Mouse (Mus musculus): ENCODE results near the gene Fndc3b. TPM values are rescaled to one million over a fixed set of nuclear protein-coding genes. Genes with fewer than 3 reads are reported as not detected.

Gene Fndc3b
- polyA plus RNA-seq, 1 experiment from 2014 or later = 13.2 TPM

GRCm38 (mm10) chr3:27740136-27740535 lies 29.0 kb upstream of the Fndc3b start:
- H3K4me1 ChIP-seq (ENCODE audit: control insufficient read depth, low read depth, low read length) = no peaks in the 10 kb centered on the region
- H3K9ac ChIP-seq (ENCODE audit: low read depth, low read length) = no peak overlapping the region
- no peak for ATAC-seq (ENCODE audit: low read depth)
- no peak overlapping the region for H3K4me3 ChIP-seq (ENCODE audit: low read depth, low read length)
- 67% methylated on average over 7 of the region's 7 CpGs for WGBS (ENCODE audit: insufficient replicate concordance)
- H3K36me3 ChIP-seq (ENCODE audit: control insufficient read depth, insufficient read depth) = no peaks in the 10 kb centered on the region
- no peaks in the 10 kb centered on the region for H3K9me3 ChIP-seq (replicated peaks; ENCODE audit: control insufficient read depth, low read length)
- H3K27ac ChIP-seq (ENCODE audit: low read length) = no peak overlapping the region
- H3K4me2 ChIP-seq (ENCODE audit: low read depth, low read length) = no peak overlapping the region
- H3K27me3 ChIP-seq (ENCODE audit: control insufficient read depth, insufficient read depth, low read depth, low read length) = no peaks in the 10 kb centered on the region

GRCm38 (mm10) chr3:27736180-27736579 lies 25.1 kb upstream of the Fndc3b start:
- Histone ChIP-seq H3K36me3 (ENCODE audit: control insufficient read depth, insufficient read depth) (no peaks in the 10 kb centered on the region), H3K4me2 (ENCODE audit: low read depth, low read length) (no peak overlapping the region), H3K9me3 (replicated peaks; ENCODE audit: control insufficient read depth, low read length) (no peaks in the 10 kb centered on the region), H3K9ac (ENCODE audit: low read depth, low read length) (no peak overlapping the region), H3K4me3 (ENCODE audit: low read depth, low read length) (no peak overlapping the region), H3K27me3 (ENCODE audit: control insufficient read depth, insufficient read depth, low read depth, low read length) (no peaks in the 10 kb centered on the region), H3K27ac (ENCODE audit: low read length) (no peak overlapping the region), H3K4me1 (ENCODE audit: control insufficient read depth, low read depth, low read length) (no peaks in the 10 kb centered on the region)
- ATAC-seq (ENCODE audit: low read depth) = no peak
- WGBS (ENCODE audit: insufficient replicate concordance) = 59% methylated on average over 9 of the region's 9 CpGs

DNA sequence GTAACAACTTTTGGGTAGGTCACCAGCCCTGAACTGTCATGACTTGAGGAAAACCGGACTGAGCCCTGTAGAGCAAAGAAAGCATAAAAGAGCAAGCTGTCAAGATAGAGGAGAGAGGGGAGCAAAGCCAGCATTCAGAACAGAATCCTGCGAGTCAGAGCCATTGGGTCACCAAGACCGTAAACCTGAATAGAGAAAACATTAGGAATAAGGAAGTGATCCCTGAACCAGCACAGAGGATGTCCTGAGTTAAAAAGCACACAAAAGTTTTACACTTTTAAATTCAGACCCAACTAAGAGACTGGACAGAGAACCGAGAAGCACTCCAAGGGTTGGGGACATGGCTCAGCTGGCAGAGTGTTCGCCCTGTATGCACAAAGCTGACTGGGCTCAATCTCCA lies 24.0 kb upstream of the Fndc3b start:
- 46% methylated on average over 5 of the region's 5 CpGs for WGBS (ENCODE audit: insufficient replicate concordance)
- Histone ChIP-seq H3K9ac (ENCODE audit: low read depth, low read length) (no peak overlapping the region), H3K4me2 (ENCODE audit: low read depth, low read length) (no peak overlapping the region), H3K4me1 (ENCODE audit: control insufficient read depth, low read depth, low read length) (no peaks in the 10 kb centered on the region), H3K36me3 (ENCODE audit: control insufficient read depth, insufficient read depth) (no peaks in the 10 kb centered on the region), H3K4me3 (ENCODE audit: low read depth, low read length) (no peak overlapping the region), H3K27ac (ENCODE audit: low read length) (no peak overlapping the region), H3K9me3 (replicated peaks; ENCODE audit: control insufficient read depth, low read length) (no peaks in the 10 kb centered on the region), H3K27me3 (ENCODE audit: control insufficient read depth, insufficient read depth, low read depth, low read length) (no peaks in the 10 kb centered on the region)
- ATAC-seq (ENCODE audit: low read depth) = no peak

DNA sequence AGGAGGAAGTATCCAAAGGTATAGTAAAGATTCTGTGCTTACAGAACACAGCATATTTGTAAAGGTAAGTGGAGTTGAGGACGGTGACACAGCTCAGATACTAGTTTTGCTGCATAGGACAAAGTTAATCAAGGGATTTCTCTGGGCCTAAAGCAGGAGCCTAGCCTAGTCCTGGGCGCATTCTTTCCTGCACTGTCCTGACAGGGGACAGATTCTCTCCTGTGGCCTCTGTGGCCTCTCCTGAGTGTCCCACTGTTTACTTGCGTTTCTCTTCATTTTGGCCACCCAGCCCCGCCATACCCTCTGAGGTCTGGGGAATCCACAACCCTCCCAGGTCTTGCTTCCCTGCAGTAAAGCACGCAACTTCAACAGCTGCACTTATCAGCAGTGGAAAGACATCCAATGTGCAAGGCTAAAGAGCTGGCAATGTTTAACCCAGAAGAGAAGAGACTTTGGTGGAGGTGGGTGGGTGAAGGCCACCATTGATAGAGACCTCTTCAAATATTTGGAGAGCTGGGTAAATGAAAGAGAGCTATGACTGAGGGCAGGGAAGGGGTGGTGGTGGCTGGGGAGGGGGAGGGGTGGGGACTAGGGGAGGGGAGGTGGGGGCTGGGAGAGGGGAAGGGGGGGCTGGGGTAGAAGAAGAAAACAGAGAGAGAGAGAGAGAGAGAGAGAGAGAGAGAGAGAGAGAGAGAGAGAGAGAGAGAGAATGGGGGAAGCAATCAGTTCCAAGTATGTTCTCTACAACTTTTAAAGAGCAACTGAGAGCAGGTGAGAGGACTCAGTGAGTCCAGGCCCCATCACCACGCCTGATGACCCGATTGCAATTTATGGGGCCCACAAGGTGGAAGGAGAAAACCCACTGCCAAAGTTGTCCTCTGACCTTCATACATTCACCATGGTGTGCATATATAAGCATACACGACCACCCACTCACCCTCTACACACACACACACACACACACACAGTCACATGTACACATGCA lies 18.0 kb upstream of the Fndc3b start:
- no peak overlapping the region for H3K9ac ChIP-seq (ENCODE audit: low read depth, low read length)
- ATAC-seq (ENCODE audit: low read depth) = peak; percentile 94
- H3K36me3 ChIP-seq (ENCODE audit: control insufficient read depth, insufficient read depth) = no peaks in the 10 kb centered on the region
- peak overlapping the region; percentile 81 for H3K27ac ChIP-seq (ENCODE audit: low read length)
- no peaks in the 10 kb centered on the region for H3K27me3 ChIP-seq (ENCODE audit: control insufficient read depth, insufficient read depth, low read depth, low read length)
- no peak overlapping the region; the same call in 1 of the 2 replicates for H3K4me2 ChIP-seq (ENCODE audit: low read depth, low read length)
- WGBS (ENCODE audit: insufficient replicate concordance) = 36% methylated on average over 8 of the region's 8 CpGs
- H3K4me3 ChIP-seq (ENCODE audit: low read depth, low read length) = no peak overlapping the region
- no peaks in the 10 kb centered on the region for H3K9me3 ChIP-seq (replicated peaks; ENCODE audit: control insufficient read depth, low read length)
- H3K4me1 ChIP-seq (ENCODE audit: control insufficient read depth, low read depth, low read length) = no peaks in the 10 kb centered on the region; the same call in 1 of the 2 replicates

DNA sequence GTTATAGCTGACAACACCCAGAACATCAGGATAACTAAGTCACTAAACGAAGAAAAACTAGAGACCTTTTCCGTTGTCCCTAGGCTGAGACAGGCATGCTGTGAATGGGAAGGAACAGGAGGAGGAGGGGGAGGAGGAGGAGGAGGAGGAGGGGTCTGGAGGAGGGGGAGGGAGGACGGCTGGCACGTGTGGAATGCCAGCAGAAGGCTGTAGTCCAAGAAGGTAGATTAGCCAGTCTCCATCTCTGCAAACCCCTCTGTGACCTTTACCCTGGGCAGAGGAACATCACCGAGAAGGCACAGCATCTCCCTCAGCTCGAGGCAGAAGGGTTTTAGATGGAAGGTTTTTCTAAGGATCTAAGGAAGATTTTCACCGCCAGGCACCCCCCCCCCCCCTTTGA lies 17.1 kb upstream of the Fndc3b start:
- no peaks in the 10 kb centered on the region for H3K27me3 ChIP-seq (ENCODE audit: control insufficient read depth, insufficient read depth, low read depth, low read length)
- H3K27ac ChIP-seq (ENCODE audit: low read length) = peak overlapping the region; percentile 81
- H3K4me3 ChIP-seq (ENCODE audit: low read depth, low read length) = no peak overlapping the region
- H3K36me3 ChIP-seq (ENCODE audit: control insufficient read depth, insufficient read depth) = no peaks in the 10 kb centered on the region
- no peak for ATAC-seq (ENCODE audit: low read depth)
- no peak overlapping the region for H3K9ac ChIP-seq (ENCODE audit: low read depth, low read length)
- no peaks in the 10 kb centered on the region for H3K9me3 ChIP-seq (replicated peaks; ENCODE audit: control insufficient read depth, low read length)
- WGBS (ENCODE audit: insufficient replicate concordance) = 21% methylated on average over 7 of the region's 7 CpGs
- no peaks in the 10 kb centered on the region; the same call in 1 of the 2 replicates for H3K4me1 ChIP-seq (ENCODE audit: control insufficient read depth, low read depth, low read length)
- no peak overlapping the region for H3K4me2 ChIP-seq (ENCODE audit: low read depth, low read length)

- Histone ChIP-seq H3K36me3 (ENCODE audit: control insufficient read depth, insufficient read depth) (no peaks in the 10 kb centered on the region), H3K4me2 (ENCODE audit: low read depth, low read length) (no peak overlapping the region), H3K4me3 (ENCODE audit: low read depth, low read length) (no peak overlapping the region), H3K27ac (ENCODE audit: low read length) (no peak overlapping the region), H3K9ac (ENCODE audit: low read depth, low read length) (no peak overlapping the region), H3K9me3 (replicated peaks; ENCODE audit: control insufficient read depth, low read length) (no peaks in the 10 kb centered on the region), H3K4me1 (ENCODE audit: control insufficient read depth, low read depth, low read length) (no peaks in the 10 kb centered on the region; the same call in 1 of the 2 replicates), H3K27me3 (ENCODE audit: control insufficient read depth, insufficient read depth, low read depth, low read length) (no peaks in the 10 kb centered on the region)
- 56% methylated on average over 6 of the region's 6 CpGs for WGBS (ENCODE audit: insufficient replicate concordance)
- no peak for ATAC-seq (ENCODE audit: low read depth)
Observed at GRCm38 (mm10) chr3:27725752-27726151, 14.6 kb upstream of the Fndc3b start.

GRCm38 (mm10) chr3:27724208-27724607 lies 13.1 kb upstream of the Fndc3b start:
- no peak overlapping the region for H3K4me2 ChIP-seq (ENCODE audit: low read depth, low read length)

GRCm38 (mm10) chr3:27718829-27719365 lies 7.8 kb upstream of the Fndc3b start:
- no peaks in the 10 kb centered on the region for H3K36me3 ChIP-seq (ENCODE audit: control insufficient read depth, insufficient read depth)
- H3K27me3 ChIP-seq (ENCODE audit: control insufficient read depth, insufficient read depth, low read depth, low read length) = no peaks in the 10 kb centered on the region
- no peaks in the 10 kb centered on the region for H3K4me1 ChIP-seq (ENCODE audit: control insufficient read depth, low read depth, low read length)
- no peaks in the 10 kb centered on the region for H3K9me3 ChIP-seq (replicated peaks; ENCODE audit: control insufficient read depth, low read length)
- H3K9ac ChIP-seq (ENCODE audit: low read depth, low read length) = no peak overlapping the region
- no peak overlapping the region for H3K27ac ChIP-seq (ENCODE audit: low read length)
- ATAC-seq (ENCODE audit: low read depth) = no peak
- 53% methylated on average over 5 of the region's 5 CpGs for WGBS (ENCODE audit: insufficient replicate concordance)
- no peak overlapping the region for H3K4me3 ChIP-seq (ENCODE audit: low read depth, low read length)
- H3K4me2 ChIP-seq (ENCODE audit: low read depth, low read length) = no peak overlapping the region

More at GRCm38 (mm10) chr3:27724208-27724607, 13.1 kb upstream of the Fndc3b start:
- Histone ChIP-seq H3K4me1 (ENCODE audit: control insufficient read depth, low read depth, low read length) (no peaks in the 10 kb centered on the region), H3K27ac (ENCODE audit: low read length) (no peak overlapping the region), H3K4me3 (ENCODE audit: low read depth, low read length) (no peak overlapping the region), H3K36me3 (ENCODE audit: control insufficient read depth, insufficient read depth) (no peaks in the 10 kb centered on the region), H3K9ac (ENCODE audit: low read depth, low read length) (no peak overlapping the region), H3K9me3 (replicated peaks; ENCODE audit: control insufficient read depth, low read length) (no peaks in the 10 kb centered on the region), H3K27me3 (ENCODE audit: control insufficient read depth, insufficient read depth, low read depth, low read length) (no peaks in the 10 kb centered on the region)
- no peak for ATAC-seq (ENCODE audit: low read depth)
- WGBS (ENCODE audit: insufficient replicate concordance) = 41% methylated on average over 8 of the region's 8 CpGs

DNA sequence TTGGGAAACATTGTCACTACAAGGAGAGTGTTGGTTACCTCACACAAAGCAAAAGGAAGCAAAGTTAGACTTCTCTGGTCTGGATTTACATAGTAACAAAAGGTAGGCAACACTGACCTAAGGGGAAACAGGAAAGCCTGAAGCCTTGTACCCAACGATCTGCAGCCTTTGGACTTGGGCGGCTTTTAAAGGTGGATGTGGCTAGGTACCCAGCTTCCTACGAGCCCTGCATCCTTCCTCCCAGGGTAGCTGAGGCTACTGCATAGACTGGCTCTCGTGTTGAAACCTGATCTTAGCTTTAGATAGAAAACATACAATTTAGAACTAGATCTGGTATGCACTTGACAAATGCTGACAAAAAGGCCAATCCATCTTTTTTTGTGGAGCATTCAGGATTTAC lies 2.9 kb upstream of the Fndc3b start:
- H3K9ac ChIP-seq (ENCODE audit: low read depth, low read length) = no peak overlapping the region
- peaks cover 6% of the 10 kb centered on the region for H3K4me1 ChIP-seq (ENCODE audit: control insufficient read depth, low read depth, low read length)
- no peak for ATAC-seq (ENCODE audit: low read depth)
- H3K4me2 ChIP-seq (ENCODE audit: low read depth, low read length) = no peak overlapping the region
- H3K4me3 ChIP-seq (ENCODE audit: low read depth, low read length) = no peak overlapping the region
- H3K27me3 ChIP-seq (ENCODE audit: control insufficient read depth, insufficient read depth, low read depth, low read length) = peaks cover 24% of the 10 kb centered on the region
- no peaks in the 10 kb centered on the region for H3K9me3 ChIP-seq (replicated peaks; ENCODE audit: control insufficient read depth, low read length)
- 35% methylated on average over 4 of the region's 4 CpGs for WGBS (ENCODE audit: insufficient replicate concordance)
- no peak overlapping the region for H3K27ac ChIP-seq (ENCODE audit: low read length)
- H3K36me3 ChIP-seq (ENCODE audit: control insufficient read depth, insufficient read depth) = no peaks in the 10 kb centered on the region

Measured in liver, embryonic 16.5 days (tissue).